Mouse (Mus musculus) midbrain, embryonic 12.5 days (tissue): Measurements from ENCODE around the gene Tiam2. TPM values are rescaled to one million over a fixed set of nuclear protein-coding genes. Genes with fewer than 3 reads are reported as not detected.
A peak's percentile ranks its signal among the peaks of the same experiment; 100 is the strongest.

Experiments used
- ATAC-seq: fragments of 200-750 bp; cut with Nextera tagmentation; 2 replicates; pipeline ENCODE4 v1.8.0; 2017; ENCODE audit warnings: low read depth, moderate TSS enrichment, moderate library complexity; ENCODE audit not compliant: low FRiP score
- H3K27ac ChIP-seq: fragments of 300-500 bp; sonication (generic); replicated peaks from 2 replicates; pipeline ENCODE4 v1.5.1; 2016; ENCODE audit warnings: mild to moderate bottlenecking
- H3K27me3 ChIP-seq: fragments of 300-500 bp; sonication (generic); 2 replicates; pipeline ENCODE4 v1.6.1; 2016; ENCODE audit warnings: mild to moderate bottlenecking
- H3K36me3 ChIP-seq: fragments of 300-500 bp; sonication (generic); 2 replicates; pipeline ENCODE4 v1.6.1; 2016
- H3K4me1 ChIP-seq: fragments of 300-500 bp; sonication (generic); 2 replicates; pipeline ENCODE4 v1.6.1; 2016
- H3K4me2 ChIP-seq: fragments of 300-500 bp; sonication (generic); replicated peaks from 2 replicates; pipeline ENCODE4 v1.6.1; 2016; ENCODE audit warnings: mild to moderate bottlenecking, moderate library complexity
- H3K4me3 ChIP-seq: fragments of 300-500 bp; sonication (generic); 2 replicates; pipeline ENCODE4 v1.5.1; 2016; ENCODE audit warnings: mild to moderate bottlenecking
- H3K9ac ChIP-seq: fragments of 300-500 bp; sonication (generic); replicated peaks from 2 replicates; pipeline ENCODE4 v1.6.1; 2016; ENCODE audit warnings: mild to moderate bottlenecking, moderate library complexity
- H3K9me3 ChIP-seq: fragments of 300-500 bp; sonication (generic); 2 replicates; pipeline ENCODE4 v1.6.1; 2016; ENCODE audit warnings: mild to moderate bottlenecking
- WGBS: fragments of 180-500 bp; shearing (Covaris S2); methylation state at CpG from one replicate; pipeline ENCODE4 v1.1.7; 2016; 5-methylcytosine and 5-hydroxymethylcytosine counted together
- polyA plus RNA-seq: library from polyadenylated mRNA; unstranded; fragments of >200 nt; fragmentation: Nextera tagmentation; extraction: Ambion mirVana; gene quantifications from 2 replicates; pipeline ENCODE4 v1.2.1, GENCODE M21; 2016

The Tiam2 gene
- polyA plus RNA-seq, 1 experiment from 2014 or later = 5.1 TPM

GRCm38 (mm10) chr17:3467636-3468324 lies 141.4 kb downstream of the Tiam2 start:
- H3K27ac ChIP-seq = peak overlapping the region; percentile 25
- H3K4me3 ChIP-seq = no peak overlapping the region
- H3K27me3 ChIP-seq = 0 out of 2 replicates have a peak, but pooled peaks cover 3% of the 10 kb centered on the region
- 46% methylated on average over 8 of the region's 8 CpGs for WGBS
- peak; percentile 75 for ATAC-seq
- H3K9me3 ChIP-seq = no peaks in the 10 kb centered on the region
- H3K4me2 ChIP-seq = no peak overlapping the region
- no peaks in the 10 kb centered on the region for H3K36me3 ChIP-seq
- no peak overlapping the region for H3K9ac ChIP-seq
- 0 out of 2 replicates have a peak, but pooled peaks cover 5% of the 10 kb centered on the region for H3K4me1 ChIP-seq

- Histone ChIP-seq H3K4me2 (no peak overlapping the region), H3K4me1 (0 out of 2 replicates have a peak, but pooled peaks cover 3% of the 10 kb centered on the region), H3K9ac (no peak overlapping the region), H3K27me3 (0 out of 2 replicates have a peak, but pooled peaks cover 3% of the 10 kb centered on the region), H3K4me3 (no peak overlapping the region), H3K27ac (no peak overlapping the region), H3K36me3 (no peaks in the 10 kb centered on the region), H3K9me3 (no peaks in the 10 kb centered on the region)
- no peak for ATAC-seq
- WGBS = 79% methylated on average over 6 of the region's 6 CpGs
Measured at GRCm38 (mm10) chr17:3472018-3472417, 145.6 kb downstream of the Tiam2 start.

GRCm38 (mm10) chr17:3476546-3476945 lies 150.2 kb downstream of the Tiam2 start:
- 0 out of 2 replicates have a peak, but pooled peaks cover 4% of the 10 kb centered on the region for H3K4me1 ChIP-seq
- ATAC-seq = no peak
- WGBS = 87% methylated on average over 2 of the region's 2 CpGs

GRCm38 (mm10) chr17:3481576-3482575 lies 155.5 kb downstream of the Tiam2 start:
- H3K4me1 ChIP-seq = 0 out of 2 replicates have a peak, but pooled peaks cover 7% of the 10 kb centered on the region
- H3K4me3 ChIP-seq = no peak overlapping the region
- H3K9me3 ChIP-seq = no peaks in the 10 kb centered on the region
- no peak overlapping the region for H3K4me2 ChIP-seq
- WGBS = 65% methylated on average over 7 of the region's 7 CpGs
- no peak for ATAC-seq
- no peaks in the 10 kb centered on the region for H3K27me3 ChIP-seq
- no peaks in the 10 kb centered on the region for H3K36me3 ChIP-seq
- no peak overlapping the region for H3K9ac ChIP-seq
- no peak overlapping the region for H3K27ac ChIP-seq

More at GRCm38 (mm10) chr17:3476546-3476945, 150.2 kb downstream of the Tiam2 start:
- H3K27ac ChIP-seq = no peak overlapping the region
- no peaks in the 10 kb centered on the region for H3K9me3 ChIP-seq
- 0 out of 2 replicates have a peak, but pooled peaks cover 3% of the 10 kb centered on the region for H3K27me3 ChIP-seq
- H3K4me2 ChIP-seq = no peak overlapping the region
- H3K36me3 ChIP-seq = no peaks in the 10 kb centered on the region
- H3K9ac ChIP-seq = no peak overlapping the region
- H3K4me3 ChIP-seq = no peak overlapping the region

GRCm38 (mm10) chr17:3483091-3483490 lies 156.7 kb downstream of the Tiam2 start:
- Histone ChIP-seq H3K4me2 (no peak overlapping the region), H3K4me3 (no peak overlapping the region), H3K36me3 (no peaks in the 10 kb centered on the region), H3K27me3 (no peaks in the 10 kb centered on the region), H3K4me1 (peaks cover 7% of the 10 kb centered on the region; the same call in 1 of the 2 replicates), H3K9ac (no peak overlapping the region), H3K27ac (no peak overlapping the region), H3K9me3 (no peaks in the 10 kb centered on the region)
- no peak for ATAC-seq
- 92% methylated on average over 8 of the region's 8 CpGs for WGBS

GRCm38 (mm10) chr17:3485851-3486250 lies 159.5 kb downstream of the Tiam2 start:
- Histone ChIP-seq H3K4me2 (no peak overlapping the region), H3K4me1 (peaks cover 7% of the 10 kb centered on the region; the same call in 1 of the 2 replicates), H3K27me3 (no peaks in the 10 kb centered on the region), H3K9ac (no peak overlapping the region), H3K36me3 (no peaks in the 10 kb centered on the region), H3K4me3 (no peak overlapping the region), H3K9me3 (no peaks in the 10 kb centered on the region), H3K27ac (no peak overlapping the region)
- WGBS = 66% methylated on average over 7 of the region's 7 CpGs
- ATAC-seq = no peak

- ATAC-seq = no peak
- H3K9ac ChIP-seq = no peak overlapping the region
- H3K27me3 ChIP-seq = no peaks in the 10 kb centered on the region
- no peak overlapping the region for H3K4me2 ChIP-seq
- no peak overlapping the region for H3K4me3 ChIP-seq
- H3K4me1 ChIP-seq = peaks cover under 1% of the 10 kb centered on the region; the same call in 1 of the 2 replicates
- H3K27ac ChIP-seq = no peak overlapping the region
- 91% methylated on average over 4 of the region's 4 CpGs for WGBS
- no peaks in the 10 kb centered on the region for H3K36me3 ChIP-seq
- H3K9me3 ChIP-seq = no peaks in the 10 kb centered on the region
Measured at GRCm38 (mm10) chr17:3487211-3487610, 160.8 kb downstream of the Tiam2 start.

- Histone ChIP-seq H3K4me1 (no peaks in the 10 kb centered on the region; the same call in 1 of the 2 replicates), H3K36me3 (no peaks in the 10 kb centered on the region), H3K27me3 (no peaks in the 10 kb centered on the region), H3K27ac (no peak overlapping the region), H3K4me3 (no peak overlapping the region), H3K9me3 (no peaks in the 10 kb centered on the region), H3K9ac (no peak overlapping the region), H3K4me2 (no peak overlapping the region)
- no peak for ATAC-seq
- WGBS = 80% methylated on average over 12 of the region's 12 CpGs
Measured at GRCm38 (mm10) chr17:3487721-3488601, 161.6 kb downstream of the Tiam2 start.

- Histone ChIP-seq H3K27ac (no peak overlapping the region), H3K9ac (no peak overlapping the region), H3K36me3 (no peaks in the 10 kb centered on the region), H3K9me3 (no peaks in the 10 kb centered on the region), H3K4me2 (no peak overlapping the region), H3K27me3 (no peaks in the 10 kb centered on the region), H3K4me1 (no peaks in the 10 kb centered on the region; the same call in 1 of the 2 replicates), H3K4me3 (no peak overlapping the region)
- no peak for ATAC-seq
- 82% methylated on average over 11 of the region's 11 CpGs for WGBS
Measured at GRCm38 (mm10) chr17:3490216-3490895, 164.0 kb downstream of the Tiam2 start.

GRCm38 (mm10) chr17:3491065-3491464 lies 164.7 kb downstream of the Tiam2 start:
- ATAC-seq = no peak
- Histone ChIP-seq H3K4me3 (no peak overlapping the region), H3K9ac (no peak overlapping the region), H3K9me3 (no peaks in the 10 kb centered on the region), H3K27ac (no peak overlapping the region), H3K36me3 (no peaks in the 10 kb centered on the region), H3K27me3 (no peaks in the 10 kb centered on the region), H3K4me2 (no peak overlapping the region), H3K4me1 (no peaks in the 10 kb centered on the region; the same call in 1 of the 2 replicates)
- 75% methylated on average over 5 of the region's 5 CpGs for WGBS

GRCm38 (mm10) chr17:3491667-3492066 lies 165.3 kb downstream of the Tiam2 start:
- Histone ChIP-seq H3K9me3 (no peaks in the 10 kb centered on the region), H3K4me2 (no peak overlapping the region), H3K27ac (no peak overlapping the region), H3K27me3 (no peaks in the 10 kb centered on the region), H3K4me3 (no peak overlapping the region), H3K4me1 (no peaks in the 10 kb centered on the region; the same call in 1 of the 2 replicates), H3K9ac (no peak overlapping the region), H3K36me3 (no peaks in the 10 kb centered on the region)
- WGBS = 88% methylated on average over 6 of the region's 6 CpGs
- ATAC-seq = no peak
